ENCODE assay signal across 12 mouse cellular contexts in genomic region chr10:128586546-128586945, GRCm38 (mm10). TPM values are rescaled to one million over a fixed set of nuclear protein-coding genes. Genes with fewer than 3 reads are reported as not detected.
DNase-seq lines count a peak whose midpoint lies in the region; ATAC-seq and TF ChIP-seq lines count a peak whose summit lies in the region.
"Had no signal": no experiment of that assay in that cellular context is flagged by ENCODE, and none has a peak within 500 bp of the region (broad histone marks: within the 10 kb centered on the region; RNA-seq: fewer than 3 reads in every experiment).

No protein-coding gene starts in this region.

- peak overlapping the region; percentile 29; the same call in 1 of the 2 replicates for H3K4me3 ChIP-seq in hindbrain, embryonic 10.5 days
- no peak overlapping the region for H3K4me3 ChIP-seq in hindbrain, embryonic 11.5 days (ENCODE audit: low read depth, low read length)
- no peak overlapping the region for H3K4me3 ChIP-seq in neural tube, embryonic 11.5 days (ENCODE audit: low read depth, low read length)
- peak overlapping the region; percentile 2; the same call in 1 of the 2 replicates for H3K4me3 ChIP-seq in limb, embryonic 12.5 days (replicated peaks)
- no peak overlapping the region for H3K4me3 ChIP-seq in stomach, postnatal 0 days (ENCODE audit: low read depth, low read length)
- H3K4me3 ChIP-seq: heart, embryonic 15.5 days; liver, embryonic 13.5 days had no signal

- no peaks in the 10 kb centered on the region for H3K36me3 ChIP-seq in hindbrain, embryonic 10.5 days
- no peaks in the 10 kb centered on the region for H3K36me3 ChIP-seq in hindbrain, embryonic 11.5 days (ENCODE audit: control insufficient read depth, insufficient read depth, low read length)
- H3K36me3 ChIP-seq in neural tube, embryonic 11.5 days (ENCODE audit: control insufficient read depth, insufficient read depth, low read length) = no peaks in the 10 kb centered on the region
- no peaks in the 10 kb centered on the region for H3K36me3 ChIP-seq in limb, embryonic 12.5 days
- H3K36me3 ChIP-seq in stomach, postnatal 0 days (ENCODE audit: control insufficient read depth, insufficient read depth, low read length) = peaks cover 2% of the 10 kb centered on the region; the same call in 1 of the 2 replicates
- H3K36me3 ChIP-seq: heart, embryonic 15.5 days had no signal

- DNase-seq in hindbrain, embryonic 10.5 days (ENCODE audit: low spot score) = no peak
- DNase-seq in hindbrain, embryonic 11.5 days (ENCODE audit: low spot score) = no peak
- no peak for DNase-seq in neural tube, embryonic 11.5 days (ENCODE audit: low spot score)
- no peak for DNase-seq in neural tube, embryonic 10.5 days (ENCODE audit: extremely low spot score, low spot score)
- DNase-seq in stomach, postnatal 0 days (ENCODE audit: low spot score) = no peak
- DNase-seq in kidney, adult 18-20 months = no peak
- no peak for DNase-seq in adrenal gland, adult 18-20 months (ENCODE audit: low spot score in 2 of 2)
- DNase-seq: kidney, postnatal 4 days; liver, embryonic 13.5 days; midbrain, embryonic 14.5 days had no signal

- ATAC-seq in hindbrain, embryonic 11.5 days (ENCODE audit: low FRiP score) = no peak
- no peak for ATAC-seq in neural tube, embryonic 11.5 days (ENCODE audit: insufficient read depth, low FRiP score, low TSS enrichment)
- no peak for ATAC-seq in limb, embryonic 12.5 days (ENCODE audit: insufficient number of reproducible peaks, insufficient read depth, low FRiP score, low TSS enrichment, low read depth)
- ATAC-seq in stomach, postnatal 0 days (ENCODE audit: low FRiP score, low TSS enrichment) = no peak

- no peak for TF ChIP-seq EP300 in stomach, postnatal 0 days (optimal IDR thresholded peaks at IDR 0.05)

- H3K9ac ChIP-seq in hindbrain, embryonic 11.5 days (ENCODE audit: low read depth, low read length) = no peak overlapping the region
- H3K9ac ChIP-seq in neural tube, embryonic 11.5 days (ENCODE audit: low read length) = no peak overlapping the region
- H3K9ac ChIP-seq in limb, embryonic 12.5 days (replicated peaks) = no peak overlapping the region
- peak overlapping the region; percentile 24 for H3K9ac ChIP-seq in stomach, postnatal 0 days (ENCODE audit: low read length)
- H3K9ac ChIP-seq: heart, embryonic 15.5 days; liver, embryonic 13.5 days had no signal

- peaks cover 41% of the 10 kb centered on the region for H3K4me1 ChIP-seq in hindbrain, embryonic 10.5 days (replicated peaks)
- H3K4me1 ChIP-seq in hindbrain, embryonic 11.5 days (replicated peaks; ENCODE audit: control insufficient read depth, insufficient read depth, low read length) = 0 out of 2 replicates have a peak, but pooled peaks cover 4% of the 10 kb centered on the region
- H3K4me1 ChIP-seq in neural tube, embryonic 11.5 days (ENCODE audit: control insufficient read depth, insufficient read depth, low read length) = no peaks in the 10 kb centered on the region
- peaks cover 39% of the 10 kb centered on the region for H3K4me1 ChIP-seq in limb, embryonic 12.5 days (replicated peaks)
- H3K4me1 ChIP-seq in stomach, postnatal 0 days (replicated peaks; ENCODE audit: control insufficient read depth, insufficient read depth) = 0 out of 2 replicates have a peak, but pooled peaks cover 7% of the 10 kb centered on the region

- peak overlapping the region; percentile 63; the same call in 1 of the 2 replicates for H3K27ac ChIP-seq in hindbrain, embryonic 10.5 days
- H3K27ac ChIP-seq in hindbrain, embryonic 11.5 days (ENCODE audit: low read depth, low read length) = no peak overlapping the region
- no peak overlapping the region for H3K27ac ChIP-seq in neural tube, embryonic 11.5 days (ENCODE audit: low read depth, low read length)
- H3K27ac ChIP-seq in limb, embryonic 12.5 days = peak overlapping the region; percentile 69; the same call in 1 of the 2 replicates
- H3K27ac ChIP-seq in stomach, postnatal 0 days (replicated peaks) = peak overlapping the region; percentile 98
- H3K27ac ChIP-seq: heart, embryonic 15.5 days; liver, embryonic 13.5 days had no signal

- WGBS in hindbrain, embryonic 10.5 days = 13% methylated on average over 1 of the region's 1 CpGs
- WGBS in hindbrain, embryonic 11.5 days = 5% methylated on average over 1 of the region's 1 CpGs
- WGBS in neural tube, embryonic 11.5 days = 13% methylated on average over 1 of the region's 1 CpGs
- WGBS in limb, embryonic 12.5 days = 18% methylated on average over 1 of the region's 1 CpGs
- WGBS in stomach, postnatal 0 days = 14% methylated on average over 1 of the region's 1 CpGs

- H3K9me3 ChIP-seq in hindbrain, embryonic 10.5 days = no peaks in the 10 kb centered on the region
- H3K9me3 ChIP-seq in hindbrain, embryonic 11.5 days (ENCODE audit: control insufficient read depth, low read length) = no peaks in the 10 kb centered on the region
- no peaks in the 10 kb centered on the region for H3K9me3 ChIP-seq in neural tube, embryonic 11.5 days (ENCODE audit: control insufficient read depth, low read length)
- H3K9me3 ChIP-seq in limb, embryonic 12.5 days = no peaks in the 10 kb centered on the region
- H3K9me3 ChIP-seq in stomach, postnatal 0 days (ENCODE audit: control insufficient read depth, low read length) = no peaks in the 10 kb centered on the region
- H3K9me3 ChIP-seq: heart, embryonic 15.5 days; liver, embryonic 13.5 days had no signal

- no peak for TF ChIP-seq CTCF in stomach, postnatal 0 days (IDR thresholded peaks at IDR 0.05; ENCODE audit: low read depth)

- H3K4me2 ChIP-seq in hindbrain, embryonic 11.5 days (replicated peaks; ENCODE audit: low read depth, low read length) = no peak overlapping the region
- H3K4me2 ChIP-seq in neural tube, embryonic 11.5 days (ENCODE audit: low read depth) = 0 out of 2 replicates have a peak overlapping the region, but pooled peaks have one; percentile 3
- peak overlapping the region; percentile 98 for H3K4me2 ChIP-seq in limb, embryonic 12.5 days
- peak overlapping the region; percentile 98 for H3K4me2 ChIP-seq in stomach, postnatal 0 days (replicated peaks; ENCODE audit: low read depth)
- H3K4me2 ChIP-seq: heart, embryonic 15.5 days; liver, embryonic 13.5 days had no signal

- peaks cover 74% of the 10 kb centered on the region for H3K27me3 ChIP-seq in hindbrain, embryonic 10.5 days (ENCODE audit: insufficient read depth, poor library complexity, severe bottlenecking)
- peaks cover 35% of the 10 kb centered on the region for H3K27me3 ChIP-seq in hindbrain, embryonic 11.5 days (ENCODE audit: control insufficient read depth, insufficient read depth, low read length)
- H3K27me3 ChIP-seq in neural tube, embryonic 11.5 days (ENCODE audit: control insufficient read depth, insufficient read depth, low read length) = peaks cover 28% of the 10 kb centered on the region
- H3K27me3 ChIP-seq in limb, embryonic 12.5 days = peaks cover 80% of the 10 kb centered on the region
- no peaks in the 10 kb centered on the region for H3K27me3 ChIP-seq in stomach, postnatal 0 days (ENCODE audit: control insufficient read depth, insufficient read depth, low read length)

RNA-seq across cellular contexts. Expression of gene Erbb3, which starts 2.9 kb away (rescaled TPM):
- polyA plus RNA-seq in hindbrain, embryonic 10.5 days (2016; fragmentation: Nextera tagmentation; extraction: Ambion mirVana) = 5.0 and 13.5 TPM in 2 replicates
- 4.6 and 7.0 TPM in 2 replicates for polyA plus RNA-seq in hindbrain, embryonic 11.5 days (2014; fragmentation: Nextera tagmentation; extraction: Ambion mirVana)
- 14.4 and 17.3 TPM in 2 replicates for polyA plus RNA-seq in neural tube, embryonic 11.5 days (2014; fragmentation: Nextera tagmentation; extraction: Ambion mirVana)
- 15.4 and 16.6 TPM in 2 replicates for polyA plus RNA-seq in limb, embryonic 12.5 days (2016; fragmentation: Nextera tagmentation; extraction: Ambion mirVana)
- 18.6 and 18.9 TPM in 2 replicates for polyA plus RNA-seq in stomach, postnatal 0 days (2015; fragmentation: Nextera tagmentation; extraction: Ambion mirVana)
- total RNA-seq in adrenal gland, adult 18-20 months (2021) = 1 to 10 TPM; 2.6 to 4.0 TPM

RNA-seq across cellular contexts. Expression of gene Pa2g4, which starts 20.8 kb away (rescaled TPM):
- 205 and 257 TPM in 2 replicates for polyA plus RNA-seq in hindbrain, embryonic 10.5 days (2016; fragmentation: Nextera tagmentation; extraction: Ambion mirVana)
- 220 and 243 TPM in 2 replicates for polyA plus RNA-seq in hindbrain, embryonic 11.5 days (2014; fragmentation: Nextera tagmentation; extraction: Ambion mirVana)
- polyA plus RNA-seq in neural tube, embryonic 11.5 days (2014; fragmentation: Nextera tagmentation; extraction: Ambion mirVana) = 245 and 251 TPM in 2 replicates
- polyA plus RNA-seq in limb, embryonic 12.5 days (2016; fragmentation: Nextera tagmentation; extraction: Ambion mirVana) = 199 and 206 TPM in 2 replicates
- polyA plus RNA-seq in stomach, postnatal 0 days (2015; fragmentation: Nextera tagmentation; extraction: Ambion mirVana) = 131 and 135 TPM in 2 replicates
- 10 to 100 TPM; 72.6 to 85.2 TPM for total RNA-seq in adrenal gland, adult 18-20 months (2021)

RNA-seq across cellular contexts. Expression of gene Rpl41, which starts 37.4 kb away (rescaled TPM):
- polyA plus RNA-seq in hindbrain, embryonic 10.5 days (2016; fragmentation: Nextera tagmentation; extraction: Ambion mirVana) = 2,868 and 3,332 TPM in 2 replicates
- polyA plus RNA-seq in hindbrain, embryonic 11.5 days (2014; fragmentation: Nextera tagmentation; extraction: Ambion mirVana) = 2,785 and 2,836 TPM in 2 replicates
- 3,132 and 3,213 TPM in 2 replicates for polyA plus RNA-seq in neural tube, embryonic 11.5 days (2014; fragmentation: Nextera tagmentation; extraction: Ambion mirVana)
- polyA plus RNA-seq in limb, embryonic 12.5 days (2016; fragmentation: Nextera tagmentation; extraction: Ambion mirVana) = 3,599 and 3,605 TPM in 2 replicates
- polyA plus RNA-seq in stomach, postnatal 0 days (2015; fragmentation: Nextera tagmentation; extraction: Ambion mirVana) = 3,550 and 3,693 TPM in 2 replicates
- total RNA-seq in adrenal gland, adult 18-20 months (2021) = 1,000 to 10,000 TPM; 2,692 to 2,714 TPM

RNA-seq across cellular contexts. Expression of gene Zc3h10, which starts 39.0 kb away (rescaled TPM):
- 16.9 and 19.9 TPM in 2 replicates for polyA plus RNA-seq in hindbrain, embryonic 10.5 days (2016; fragmentation: Nextera tagmentation; extraction: Ambion mirVana)
- polyA plus RNA-seq in hindbrain, embryonic 11.5 days (2014; fragmentation: Nextera tagmentation; extraction: Ambion mirVana) = 14.1 and 15.0 TPM in 2 replicates
- polyA plus RNA-seq in neural tube, embryonic 11.5 days (2014; fragmentation: Nextera tagmentation; extraction: Ambion mirVana) = 16.6 and 18.3 TPM in 2 replicates
- polyA plus RNA-seq in limb, embryonic 12.5 days (2016; fragmentation: Nextera tagmentation; extraction: Ambion mirVana) = 18.1 and 21.4 TPM in 2 replicates
- 7.8 and 8.5 TPM in 2 replicates for polyA plus RNA-seq in stomach, postnatal 0 days (2015; fragmentation: Nextera tagmentation; extraction: Ambion mirVana)
- total RNA-seq in adrenal gland, adult 18-20 months (2021) = 10 to 100 TPM; 14.5 TPM

RNA-seq across cellular contexts. Expression of gene Rps26, which starts 40.0 kb away (rescaled TPM):
- polyA plus RNA-seq in hindbrain, embryonic 10.5 days (2016; fragmentation: Nextera tagmentation; extraction: Ambion mirVana) = 472 and 519 TPM in 2 replicates
- polyA plus RNA-seq in hindbrain, embryonic 11.5 days (2014; fragmentation: Nextera tagmentation; extraction: Ambion mirVana) = 596 and 615 TPM in 2 replicates
- polyA plus RNA-seq in neural tube, embryonic 11.5 days (2014; fragmentation: Nextera tagmentation; extraction: Ambion mirVana) = 626 and 686 TPM in 2 replicates
- polyA plus RNA-seq in limb, embryonic 12.5 days (2016; fragmentation: Nextera tagmentation; extraction: Ambion mirVana) = 753 and 757 TPM in 2 replicates
- 781 and 811 TPM in 2 replicates for polyA plus RNA-seq in stomach, postnatal 0 days (2015; fragmentation: Nextera tagmentation; extraction: Ambion mirVana)
- total RNA-seq in adrenal gland, adult 18-20 months (2021) = 100 to 1,000 TPM; 564 to 729 TPM

Comparison
In these comparisons a context has a peak if more than half of its experiments do, and no peak if none do; other contexts are left out.
1. H3K27ac ChIP-seq: peak in hindbrain, embryonic 10.5 days (single experiment), limb, embryonic 12.5 days (single experiment) and stomach, postnatal 0 days (single experiment); none in hindbrain, embryonic 11.5 days (single experiment) and neural tube, embryonic 11.5 days (single experiment).
2. H3K4me3 ChIP-seq: peak in hindbrain, embryonic 10.5 days (single experiment) and limb, embryonic 12.5 days (single experiment); none in hindbrain, embryonic 11.5 days (single experiment), neural tube, embryonic 11.5 days (single experiment) and stomach, postnatal 0 days (single experiment).